Mouse (Mus musculus): Measurements from ENCODE around the gene Nfkbib.

Gene Nfkbib

DNA sequence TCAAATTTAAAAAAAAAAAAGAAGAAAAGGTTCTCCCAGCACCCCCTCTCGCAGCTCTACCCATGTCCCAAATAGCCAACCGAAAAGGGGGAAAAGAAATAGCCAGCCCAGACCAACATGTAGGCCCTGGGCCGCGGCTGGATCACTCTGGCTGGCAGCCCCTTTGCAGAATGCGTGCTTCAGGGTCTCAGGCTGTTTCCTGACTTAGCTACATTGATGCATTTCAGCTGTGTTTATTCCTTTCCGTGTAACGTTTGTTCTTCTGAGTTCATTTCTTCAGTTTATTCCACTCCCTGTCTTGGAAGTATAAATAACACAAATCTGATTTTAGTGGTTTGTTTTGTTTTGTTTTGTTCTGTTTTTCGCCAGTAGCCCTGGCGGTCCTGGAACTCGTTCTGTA lies 49.6 kb downstream of the Nfkbib start:
- DNase-seq (ENCODE audit: low read depth, low spot score) = no peak

DNA sequence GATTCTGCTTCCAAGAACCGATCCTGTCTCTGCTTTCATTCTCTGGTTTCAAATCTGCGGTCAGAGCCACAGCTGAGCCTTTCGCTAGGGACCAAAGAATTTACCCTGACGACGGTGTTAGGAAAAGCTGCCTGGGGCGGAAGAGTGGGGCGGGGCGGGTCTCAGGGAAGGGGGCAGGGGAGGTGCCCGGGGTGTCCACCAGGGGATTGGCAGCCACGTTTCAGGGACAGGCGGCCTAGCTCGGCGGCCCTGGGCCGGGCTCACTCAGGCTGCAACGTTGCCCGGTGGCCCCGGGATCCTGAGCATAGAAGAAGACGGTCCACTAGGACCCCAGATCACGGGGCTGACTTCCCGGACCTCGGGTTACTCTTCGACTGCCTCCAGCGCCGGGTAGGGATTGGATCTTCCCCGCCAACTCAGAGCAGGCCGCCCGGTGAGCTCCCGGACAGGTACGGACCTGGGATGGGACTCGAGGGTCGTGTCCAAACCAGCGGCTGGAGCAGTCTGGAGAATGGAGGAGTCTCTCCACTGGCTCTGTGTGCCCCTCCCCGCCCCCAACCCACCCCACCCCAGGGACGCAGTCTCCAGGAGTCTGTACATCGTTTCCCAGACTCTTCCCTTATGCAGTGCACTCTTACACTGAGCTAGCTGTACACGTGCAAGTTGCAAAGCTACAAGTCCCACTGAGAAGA lies 50.6 kb downstream of the Nfkbib start, which contains the start of gene Fbxo17:
Fbxo17 (plus strand) TSS at position 215 of the 692 bp plus-strand sequence.
- DNase-seq (ENCODE audit: low read depth, low spot score) = no peak

DNA sequence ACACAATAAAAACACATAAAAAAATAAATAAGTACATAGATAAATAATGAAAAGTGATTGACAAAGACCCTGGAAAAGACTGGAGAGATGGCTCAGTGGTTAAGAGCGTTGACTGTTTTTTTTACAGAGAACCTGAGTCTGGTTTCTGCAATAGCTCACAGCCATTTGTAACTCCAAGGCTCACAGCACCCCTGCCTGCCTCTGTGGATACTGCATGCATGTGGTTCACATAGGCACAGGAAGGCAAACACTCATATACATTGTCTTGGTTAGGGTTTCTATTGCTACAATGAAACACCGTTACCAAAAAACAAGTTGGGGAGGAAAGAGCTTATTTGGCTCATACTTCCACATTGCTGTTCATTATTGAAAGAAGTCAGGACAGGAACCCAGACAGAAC lies 51.7 kb downstream of the Nfkbib start:
- no peak for DNase-seq (ENCODE audit: low read depth, low spot score)

DNA sequence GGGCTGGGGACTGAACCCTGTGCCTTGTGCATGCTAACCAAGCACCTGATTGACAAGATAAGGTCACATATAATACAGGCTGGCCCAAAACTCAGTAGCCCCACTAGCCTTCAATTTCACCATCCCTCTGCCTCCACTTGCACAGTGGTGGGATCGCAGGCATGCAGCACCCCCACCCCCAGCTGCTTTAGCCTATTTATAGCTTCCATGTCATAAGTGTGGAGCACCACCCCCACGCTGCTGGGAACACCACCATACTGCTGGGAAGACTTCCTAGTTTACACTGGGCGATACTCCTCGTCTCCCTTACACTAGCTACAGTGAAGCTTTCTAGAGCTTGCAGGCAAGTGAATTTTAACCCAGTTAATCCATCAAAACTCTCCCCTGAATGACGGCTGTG lies 52.6 kb downstream of the Nfkbib start:
- peak; percentile 42 for DNase-seq (ENCODE audit: low read depth, low spot score)

DNA sequence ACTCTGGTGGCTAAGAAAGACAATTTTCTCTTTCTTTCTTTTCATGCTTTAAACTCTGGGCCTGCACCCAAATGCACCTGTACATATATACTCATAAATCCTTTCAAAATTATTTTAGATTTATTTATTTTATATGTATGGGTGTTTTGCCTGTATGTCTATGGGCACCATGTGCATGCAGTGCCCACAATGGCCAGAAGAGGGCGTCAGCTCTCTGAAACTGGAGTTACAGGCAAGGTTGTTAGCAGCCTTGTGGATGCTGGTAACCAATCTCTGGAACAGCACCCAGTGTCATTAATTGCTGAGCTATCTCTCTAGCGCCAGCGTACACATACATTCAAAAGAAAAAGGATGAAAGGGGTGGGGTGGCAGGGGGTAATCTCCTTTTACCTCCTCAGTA lies 56.4 kb downstream of the Nfkbib start:
- DNase-seq (ENCODE audit: low read depth, low spot score) = no peak

DNA sequence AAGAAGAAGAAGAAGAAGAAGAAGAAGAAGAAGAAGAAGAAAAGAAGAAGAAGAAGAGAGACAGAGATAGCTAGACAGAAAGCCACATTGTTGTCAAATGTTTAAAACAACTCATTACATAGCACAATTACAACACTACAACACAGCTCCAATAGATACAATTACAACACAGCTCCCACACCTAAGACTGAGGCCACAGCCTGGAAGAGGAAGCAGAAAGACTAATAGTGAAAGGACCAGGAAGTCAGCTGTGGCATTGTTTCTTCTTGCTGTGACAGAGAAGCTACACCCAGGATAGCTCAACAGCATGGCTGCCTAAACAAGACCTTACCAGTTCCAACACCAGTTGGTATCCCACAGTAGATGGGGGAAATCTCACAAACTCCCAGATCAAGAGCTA lies 57.9 kb downstream of the Nfkbib start:
- no peak for DNase-seq (ENCODE audit: low read depth, low spot score)

Measured in telencephalon, adult 2 months (tissue).